Mouse (Mus musculus): ENCODE measurements around the gene H2afb1. TPM values are rescaled to one million over a fixed set of nuclear protein-coding genes. Genes with fewer than 3 reads are reported as not detected.
"Not testable (repeated sequence)": the region's sequence is repeated elsewhere in the genome, so short reads cannot be mapped to it uniquely, and the experiment has no call there.

The H2afb1 gene
- total RNA-seq (2021) = not detected in 2 replicates
- long read RNA-seq = 0 reads

GRCm38 (mm10) chrX:117014457-117014856 lies at the start of gene H2afb1:
Gene H2afb1, plus strand, starts transcription at chrX:117014757.
- DNase-seq = not testable (repeated sequence)

GRCm38 (mm10) chrX:117036085-117036484 lies 21.5 kb downstream of the H2afb1 start:
- DNase-seq = no peak
